Mouse (Mus musculus) forelimb bud, embryonic 11.5 days (tissue): ENCODE measurements around the gene Abce1.
"Not testable (repeated sequence)": the region's sequence is repeated elsewhere in the genome, so short reads cannot be mapped to it uniquely, and the experiment has no call there.

Experiments
- DNase-seq: peaks from one replicate; pipeline ENCODE4 v3.0.0-alpha.2; 2012; ENCODE audit warnings: low read depth, low spot score

The Abce1 gene

GRCm38 (mm10) chr8:79711064-79711961 is at the start of gene Abce1, which contains the start of gene Anapc10:
Gene Abce1 (minus strand): TSS chr8:79711740.
Gene Anapc10 (plus strand): TSS chr8:79711820.
- DNase-seq, result peak; percentile 100

GRCm38 (mm10) chr8:79750305-79750704 is 38.8 kb upstream of the Abce1 start:
- DNase-seq, result peak; percentile 7

- DNase-seq, result no peak
Measured at GRCm38 (mm10) chr8:79748591-79748990, 37.1 kb upstream of the Abce1 start.

DNA sequence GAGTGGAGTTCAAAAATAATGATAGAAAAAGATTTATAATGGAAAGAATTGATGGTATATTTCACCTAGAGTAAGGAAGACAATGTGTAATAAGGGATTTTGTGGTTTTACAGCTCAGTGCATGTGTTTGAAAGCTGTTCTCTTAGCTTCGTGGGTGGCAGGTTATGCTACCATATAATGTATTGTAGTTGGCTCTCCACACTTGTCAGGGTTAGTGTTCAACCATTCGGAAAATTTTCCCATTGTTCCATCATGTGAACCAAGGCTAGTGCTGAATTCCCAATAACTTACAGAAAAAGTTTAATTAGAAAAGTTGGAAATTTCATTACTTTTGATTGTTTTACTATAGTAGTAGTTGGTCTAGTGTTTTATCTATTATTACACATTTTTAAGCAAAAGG is 36.6 kb upstream of the Abce1 start:
- no peak for DNase-seq

DNA sequence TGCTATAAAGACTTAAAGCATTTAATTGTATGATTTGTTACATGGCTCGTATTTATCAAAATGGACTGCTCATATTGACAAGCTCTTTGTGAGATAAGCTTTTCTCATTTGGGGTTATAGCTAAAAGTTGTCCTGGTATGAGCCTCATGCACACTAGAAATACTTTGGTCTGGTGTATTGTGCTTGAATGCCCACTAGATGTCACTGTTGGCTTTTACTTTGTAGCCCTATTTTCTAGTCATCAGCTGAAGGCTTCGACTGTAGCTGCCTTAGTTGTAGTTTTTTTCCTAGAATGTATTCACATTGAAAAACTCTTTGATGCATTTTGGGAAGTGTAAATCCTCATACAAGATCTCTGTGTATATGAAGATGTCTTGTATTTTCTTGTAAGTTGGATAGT is 22.8 kb upstream of the Abce1 start:
- DNase-seq, result peak; percentile 67

DNA sequence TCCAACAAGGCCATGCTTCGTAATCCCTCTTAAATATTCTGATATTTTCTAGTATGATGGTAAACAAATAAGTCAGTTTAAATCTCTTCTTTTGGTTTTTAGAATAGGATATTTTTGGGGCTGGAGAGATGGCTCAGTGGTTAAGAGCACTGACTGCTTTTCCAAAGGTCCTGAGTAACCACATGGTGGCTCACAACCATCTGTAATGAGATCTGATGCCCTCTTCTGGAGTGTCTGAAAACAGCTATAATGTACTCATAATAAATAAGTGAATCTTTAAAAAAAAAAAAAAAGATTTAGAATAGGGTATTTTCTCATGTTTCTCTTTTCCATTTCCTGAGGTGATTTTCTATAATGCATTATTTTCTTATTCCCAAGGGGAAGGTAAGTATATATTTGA is 16.4 kb upstream of the Abce1 start:
- no peak for DNase-seq

GRCm38 (mm10) chr8:79724589-79724988 is 13.0 kb upstream of the Abce1 start:
- DNase-seq, result no peak

DNA sequence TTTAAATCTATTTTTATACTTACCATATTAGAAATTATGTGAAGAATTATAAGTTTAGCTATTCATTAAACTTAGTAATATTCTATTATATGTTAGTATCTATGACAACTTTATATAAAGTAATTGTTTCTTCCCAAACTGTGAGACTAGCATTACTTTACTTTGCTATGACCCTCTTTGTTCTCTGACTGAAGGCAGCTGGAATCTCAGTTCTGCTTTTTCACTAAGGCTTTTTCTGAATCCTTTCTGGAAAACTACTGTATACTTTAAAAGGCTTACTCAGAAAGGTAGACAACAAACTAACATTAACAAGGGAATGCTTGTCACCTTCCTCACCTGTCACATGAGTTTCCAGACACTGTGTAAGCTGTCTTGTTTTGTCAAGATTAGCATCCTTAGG is 11.8 kb upstream of the Abce1 start:
- DNase-seq, result no peak

DNA sequence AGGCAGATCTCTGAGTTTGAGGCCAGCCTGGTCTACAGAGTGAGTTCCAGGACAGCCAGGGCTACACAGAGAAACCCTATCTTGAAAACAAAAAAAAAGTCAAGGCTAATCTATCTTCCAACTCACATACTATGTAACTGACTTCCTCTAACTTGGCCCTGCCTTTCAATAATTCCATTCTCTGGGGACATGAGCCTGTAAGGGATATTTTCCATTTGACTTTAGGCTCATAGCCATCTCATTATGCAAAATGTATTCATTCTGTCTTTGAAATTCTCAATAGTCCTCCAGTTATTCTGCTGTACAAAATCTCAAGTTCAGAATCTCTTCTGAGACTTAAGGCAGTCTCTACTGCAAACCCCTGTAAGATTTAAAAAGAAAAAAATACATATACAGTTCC is 10.0 kb upstream of the Abce1 start:
- no peak for DNase-seq

DNA sequence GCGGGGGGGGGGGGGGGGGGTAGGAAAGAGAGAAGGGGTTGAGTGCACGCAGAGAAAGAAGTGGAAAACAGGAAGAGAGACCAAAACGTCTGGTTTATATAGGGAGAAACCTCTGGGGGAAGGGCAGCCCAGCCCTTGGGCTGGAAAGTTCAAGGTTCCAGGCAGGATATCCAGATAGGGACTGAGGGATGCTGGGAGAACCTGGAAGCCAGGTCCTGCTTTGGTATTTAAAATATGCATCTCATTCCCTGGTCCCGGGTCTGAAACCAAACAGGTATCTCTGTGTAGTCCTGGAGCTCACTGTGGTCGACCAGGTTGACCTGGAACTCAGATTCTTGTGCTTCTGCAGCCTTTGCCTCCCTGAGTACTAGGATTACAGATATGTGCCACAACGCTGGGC is 1.1 kb upstream of the Abce1 start:
- no peak for DNase-seq

- DNase-seq, result no peak
Measured at GRCm38 (mm10) chr8:79706687-79707086, 4.9 kb downstream of the Abce1 start.

DNA sequence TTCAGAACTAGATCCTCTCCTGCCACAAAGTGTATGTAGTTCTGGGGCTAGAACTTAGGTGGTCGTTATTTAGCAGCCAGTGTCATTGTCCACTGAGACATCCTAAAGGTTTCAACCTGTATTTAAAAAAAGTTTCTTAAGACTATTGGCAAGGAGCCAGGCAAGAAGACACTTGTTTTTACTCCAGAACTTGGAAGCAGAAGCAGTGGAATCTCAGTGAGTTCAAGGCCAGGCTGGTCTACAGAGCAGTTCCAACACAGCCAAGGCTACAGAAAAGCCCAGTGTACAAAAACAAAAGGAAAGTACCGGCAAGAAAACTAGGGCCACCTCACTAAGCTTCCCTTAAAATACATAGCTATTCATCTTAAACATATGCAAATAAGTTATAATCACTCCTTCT is 19.0 kb downstream of the Abce1 start:
- no peak for DNase-seq

DNA sequence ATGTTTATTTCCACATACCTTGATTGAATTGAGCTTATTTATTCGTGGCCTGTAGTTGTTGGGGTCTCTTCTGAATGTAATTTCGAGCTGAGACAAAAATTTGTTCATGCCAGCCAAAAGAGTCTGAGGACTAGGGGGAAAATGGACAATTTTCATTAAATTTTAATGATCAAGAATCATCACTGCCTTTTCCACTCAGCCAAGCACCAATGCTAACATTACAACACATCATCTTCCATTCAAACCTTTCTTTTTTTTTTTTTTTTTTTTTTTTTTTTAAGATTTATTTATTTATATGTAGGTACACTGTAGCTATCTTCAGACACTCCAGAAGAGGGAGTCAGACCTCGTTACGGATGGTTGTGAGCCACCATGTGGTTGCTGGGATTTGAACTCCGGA is 25.6 kb downstream of the Abce1 start:
- not testable (repeated sequence) for DNase-seq

DNA sequence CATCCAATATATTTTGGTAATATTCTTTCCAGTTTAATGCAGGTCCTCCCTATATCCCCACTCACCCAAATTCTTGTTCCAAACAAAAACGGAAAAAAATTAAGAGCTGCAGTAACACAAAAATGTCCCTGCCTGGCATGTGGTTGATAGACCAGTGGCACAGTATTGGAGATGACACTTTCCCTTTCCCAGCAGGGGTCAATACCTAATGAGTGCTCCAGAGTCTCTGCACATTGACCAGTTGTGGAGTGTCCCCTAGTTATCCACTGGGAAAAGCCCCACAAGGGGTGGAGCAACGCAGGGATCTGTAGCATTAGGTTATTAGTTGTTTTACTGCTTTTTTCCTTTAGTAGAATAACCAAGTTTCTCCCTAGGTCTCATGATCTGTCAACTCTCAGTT is 30.6 kb downstream of the Abce1 start:
- DNase-seq, result no peak

DNA sequence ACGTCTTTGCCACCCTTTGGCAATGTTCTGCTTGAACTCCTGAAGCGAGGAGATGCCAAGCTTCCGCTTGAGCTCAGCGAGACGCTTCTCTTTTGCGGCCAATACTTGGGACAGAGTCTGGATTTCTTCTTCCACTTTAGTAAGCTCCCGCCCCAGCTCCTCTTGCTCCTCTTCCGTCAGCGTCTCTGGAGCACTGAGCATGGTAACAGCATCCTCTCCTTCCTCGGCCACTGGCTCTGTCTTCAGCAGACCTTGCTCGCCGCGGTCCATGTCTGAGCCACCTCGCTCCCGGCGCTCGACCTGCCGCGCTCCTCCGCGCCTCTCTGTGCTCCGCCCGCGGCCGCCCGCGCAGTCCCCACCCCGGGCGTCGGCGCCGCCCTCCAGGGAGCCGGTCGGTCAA is 31.0 kb downstream of the Abce1 start:
- DNase-seq, result no peak

DNA sequence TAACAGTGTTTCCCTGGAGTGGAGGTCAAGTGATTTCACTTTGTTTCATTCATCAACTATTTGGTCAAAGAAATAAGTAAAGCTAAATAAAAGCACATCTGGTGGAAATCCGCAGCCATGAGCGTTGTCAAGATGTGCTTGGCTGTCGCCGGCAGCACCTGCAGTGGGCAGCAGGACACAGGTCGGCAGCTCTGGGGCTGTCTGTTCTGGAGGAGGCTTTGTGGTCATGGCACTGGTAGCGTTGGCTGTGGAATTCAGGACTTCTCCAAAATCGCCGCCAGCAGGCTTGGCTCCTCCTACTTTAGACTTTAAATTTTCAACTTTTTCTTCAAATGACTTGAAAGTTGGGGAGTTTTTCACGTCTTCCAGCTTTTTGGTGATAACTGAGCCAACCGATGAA is 31.5 kb downstream of the Abce1 start:
- not testable (repeated sequence) for DNase-seq

DNA sequence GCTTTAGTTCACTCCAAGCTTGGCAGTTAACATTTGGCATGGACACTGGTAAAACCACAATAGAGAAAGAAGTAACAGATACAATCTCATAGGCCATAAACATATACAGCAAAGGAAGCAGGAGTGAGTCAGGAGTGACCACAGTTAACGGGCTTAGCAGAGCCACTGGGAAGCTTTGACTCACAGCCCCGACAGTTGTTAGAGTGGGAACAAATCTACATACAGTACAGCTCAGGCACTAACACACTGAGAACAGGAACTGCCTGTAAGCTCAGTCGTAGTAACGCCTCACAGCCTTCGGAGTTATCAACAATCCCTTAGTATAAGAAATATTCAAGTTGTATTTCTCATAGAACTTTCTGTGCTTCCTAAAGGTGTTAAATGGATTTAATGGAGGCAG is 32.5 kb downstream of the Abce1 start:
- no peak for DNase-seq

- no peak for DNase-seq
Measured at GRCm38 (mm10) chr8:79676461-79676860, 35.1 kb downstream of the Abce1 start.

DNA sequence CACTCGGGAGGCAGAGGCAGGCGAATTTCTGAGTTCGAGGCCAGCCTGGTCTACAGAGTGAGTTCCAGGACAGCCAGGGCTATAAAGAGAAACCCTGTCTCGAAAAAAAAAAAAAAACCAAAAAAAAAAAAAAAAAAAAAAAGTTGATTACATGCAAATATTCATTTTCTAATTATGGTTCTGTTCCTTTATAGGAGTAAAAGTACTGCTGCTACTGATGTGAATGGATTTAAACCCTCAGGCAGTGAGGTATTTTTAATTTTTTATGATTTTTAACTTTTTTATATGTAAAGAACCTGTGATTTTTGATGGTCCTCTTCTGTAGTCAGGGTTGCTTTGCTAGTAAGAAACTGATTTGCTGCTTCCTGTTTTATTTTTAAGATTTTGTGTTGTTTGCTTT is 52.8 kb downstream of the Abce1 start:
- not testable (repeated sequence) for DNase-seq

DNA sequence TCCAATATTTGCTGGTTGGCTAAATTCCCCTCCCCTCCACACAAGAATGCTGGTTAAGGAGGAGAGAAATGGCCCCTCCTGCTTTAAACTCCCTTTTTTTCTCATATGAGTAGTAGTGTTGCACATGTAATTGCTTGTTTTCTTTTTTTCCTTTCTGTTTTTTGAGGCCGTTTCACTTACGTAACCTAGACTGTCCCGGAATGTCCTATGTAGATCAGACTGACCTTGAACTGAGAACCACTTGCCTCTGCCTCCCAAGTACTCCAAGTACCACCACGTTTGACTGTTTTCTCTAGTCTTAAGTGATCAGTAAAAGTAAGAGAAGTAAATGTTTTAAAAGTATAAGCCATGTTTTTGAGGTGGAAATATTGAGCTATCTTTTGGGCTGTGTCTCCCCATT is 57.8 kb downstream of the Abce1 start:
- DNase-seq, result no peak

DNA sequence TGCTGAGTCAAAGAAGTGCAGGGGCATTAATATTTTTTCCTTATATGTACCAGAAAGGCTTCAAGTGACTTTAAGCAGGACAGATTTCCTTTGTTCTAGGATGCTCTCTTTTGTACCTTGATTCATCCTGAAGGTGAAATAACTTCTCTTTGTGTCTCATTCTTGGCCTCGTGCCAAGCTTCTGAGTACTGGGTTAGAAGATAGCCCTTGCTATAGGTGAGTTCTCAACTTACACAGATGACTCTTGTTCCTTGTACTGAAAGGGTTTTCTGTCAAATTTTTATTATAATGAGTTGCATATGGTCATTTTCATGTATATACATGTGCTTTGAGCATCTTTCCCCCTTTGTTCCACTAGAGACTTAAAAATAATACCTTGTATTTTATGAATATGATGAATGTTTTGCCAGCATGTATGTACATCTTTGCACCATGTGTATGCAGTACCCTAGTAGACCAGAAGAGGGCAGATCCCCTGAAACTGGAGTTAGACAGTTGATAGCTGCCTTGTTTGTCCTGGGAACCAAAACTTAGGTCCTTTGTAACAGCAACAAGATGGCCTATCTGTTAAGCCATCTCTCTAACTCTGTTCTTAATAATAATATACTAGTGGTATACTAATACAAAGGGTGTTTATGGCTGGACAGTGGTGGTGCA is 61.3 kb downstream of the Abce1 start:
- peak; percentile 39 for DNase-seq

DNA sequence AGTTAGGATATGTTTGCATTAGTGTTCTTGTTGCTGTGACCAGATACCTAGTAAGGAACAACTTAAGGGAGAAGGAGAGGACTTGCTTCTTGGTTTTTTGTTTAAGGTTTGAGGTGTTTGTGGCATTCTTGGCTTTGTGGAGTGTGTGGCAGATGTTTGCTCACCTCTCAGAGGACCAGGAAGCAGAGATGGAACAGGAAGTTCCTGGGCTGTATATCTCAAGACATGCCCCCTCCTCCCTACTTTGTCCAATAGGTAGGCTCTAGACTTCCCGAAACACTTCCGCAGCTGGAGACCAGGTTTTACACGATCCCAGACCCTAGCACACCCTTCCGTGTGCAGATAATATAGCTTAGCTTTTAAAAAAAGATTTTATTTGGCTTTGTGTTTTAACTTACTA is 62.0 kb downstream of the Abce1 start:
- DNase-seq, result no peak

GRCm38 (mm10) chr8:79641119-79641518 is 70.4 kb downstream of the Abce1 start:
- no peak for DNase-seq
